Mouse (Mus musculus) brain, embryonic 18.5 days (tissue): ENCODE measurements around the gene Diras1.

Experiments
- DNase-seq: peaks from one replicate; pipeline ENCODE4 v3.0.0-alpha.2; 2012; ENCODE audit warnings: low read depth, low spot score

Diras1 gene

GRCm38 (mm10) chr10:80972071-80972987, 53.1 kb downstream of the Diras1 start:
- DNase-seq: no peak

GRCm38 (mm10) chr10:80971533-80971932, 53.9 kb downstream of the Diras1 start:
- no peak for DNase-seq

DNA sequence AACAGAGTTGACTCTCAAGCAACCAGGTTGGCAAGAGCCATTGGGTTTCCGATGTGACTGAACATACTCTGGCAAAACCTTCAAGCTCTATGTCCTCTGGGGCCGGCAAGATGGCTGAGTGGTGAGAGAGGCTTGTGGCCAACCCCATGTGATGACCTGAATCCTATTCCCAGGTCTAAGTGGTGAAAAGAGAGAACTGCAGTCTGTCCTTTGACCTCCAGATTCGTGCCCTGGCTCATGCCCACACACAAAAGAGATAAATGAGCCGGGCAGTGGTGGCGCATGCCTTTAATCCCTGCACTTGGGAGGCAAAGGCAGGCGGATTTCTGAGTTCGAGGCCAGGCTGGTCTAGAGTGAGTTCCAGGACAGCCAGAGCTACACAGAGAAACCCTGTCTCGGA, 55.3 kb downstream of the Diras1 start:
- DNase-seq: no peak
